Mouse (Mus musculus) spleen, adult 2 months (tissue): ENCODE data around the gene Ehbp1. TPM values are rescaled to one million over a fixed set of nuclear protein-coding genes. Genes with fewer than 3 reads are reported as not detected.

Experiments
- DNase-seq, 2 experiments: peaks; one replicate each; pipeline versions ENCODE4 v3.0.0 to v3.0.0-alpha.2; 2012 to 2021; ENCODE audit warnings: low spot score in 2 of 2, low read depth in 1 of 2
- H3K27ac ChIP-seq: fragments of 200-500 bp; 2 replicates; pipeline ENCODE4 v1.5.1; 2012; ENCODE audit warnings: low read length, inconsistent platforms; ENCODE audit not compliant: insufficient read depth
- H3K27me3 ChIP-seq: fragments of 200-500 bp; 2 replicates; pipeline ENCODE4 v1.6.1; 2012; ENCODE audit warnings: mild to moderate bottlenecking, moderate library complexity, low read length, inconsistent platforms; ENCODE audit not compliant: control insufficient read depth, insufficient read depth
- H3K36me3 ChIP-seq: fragments of 200-500 bp; 2 replicates; pipeline ENCODE4 v1.6.1; 2012; ENCODE audit warnings: mild to moderate bottlenecking, low read length, inconsistent platforms; ENCODE audit not compliant: control insufficient read depth, insufficient read depth
- H3K4me1 ChIP-seq: fragments of 200-500 bp; 2 replicates; pipeline ENCODE4 v1.6.1; 2011; ENCODE audit warnings: inconsistent platforms; ENCODE audit not compliant: control insufficient read depth, insufficient read depth, insufficient read length
- H3K4me3 ChIP-seq: fragments of 200-500 bp; 2 replicates; pipeline ENCODE4 v1.5.1; 2011; ENCODE audit warnings: mild to moderate bottlenecking, inconsistent platforms; ENCODE audit not compliant: insufficient read depth, insufficient read length; ENCODE audit errors: extremely low read depth
- CTCF ChIP-seq: fragments of 200-500 bp; IDR thresholded peaks from 2 replicates; pipeline ENCODE4 v1.5.1; 2011; ENCODE audit warnings: mild to moderate bottlenecking, inconsistent platforms; ENCODE audit not compliant: insufficient read depth, insufficient read length, insufficient replicate concordance; ENCODE audit errors: extremely low read depth
- POLR2A ChIP-seq: fragments of 200-500 bp; IDR thresholded peaks from 2 replicates; pipeline ENCODE4 v1.6.1; 2011; ENCODE audit warnings: low read depth, low read length, inconsistent platforms
- WGBS: fragments of 180-500 bp; shearing (Covaris S2); methylation state at CpG from one replicate; pipeline ENCODE4 v1.1.7; 2018; 5-methylcytosine and 5-hydroxymethylcytosine counted together
- polyA plus RNA-seq: library from polyadenylated mRNA; depleted of rRNA; stranded (reverse); fragments of >200 nt; gene quantifications from 2 replicates; pipeline ENCODE4 v1.2.3, GENCODE M21; 2012

Ehbp1 gene
- polyA plus RNA-seq, 1 experiment: 0.36 TPM

- no peaks in the 10 kb centered on the region for H3K36me3 ChIP-seq
- H3K27ac ChIP-seq: no peak overlapping the region
- no peak for DNase-seq
- WGBS: 6% methylated on average over 10 of the region's 10 CpGs
- no peak overlapping the region for H3K4me3 ChIP-seq
- no peak for TF ChIP-seq CTCF
- no peak for TF ChIP-seq POLR2A
- peaks cover 3% of the 10 kb centered on the region; the same call in 1 of the 2 replicates for H3K4me1 ChIP-seq
- peaks cover 19% of the 10 kb centered on the region for H3K27me3 ChIP-seq
Observed at GRCm38 (mm10) chr11:22008129-22008596, 333.9 kb downstream of the Ehbp1 start.

DNA sequence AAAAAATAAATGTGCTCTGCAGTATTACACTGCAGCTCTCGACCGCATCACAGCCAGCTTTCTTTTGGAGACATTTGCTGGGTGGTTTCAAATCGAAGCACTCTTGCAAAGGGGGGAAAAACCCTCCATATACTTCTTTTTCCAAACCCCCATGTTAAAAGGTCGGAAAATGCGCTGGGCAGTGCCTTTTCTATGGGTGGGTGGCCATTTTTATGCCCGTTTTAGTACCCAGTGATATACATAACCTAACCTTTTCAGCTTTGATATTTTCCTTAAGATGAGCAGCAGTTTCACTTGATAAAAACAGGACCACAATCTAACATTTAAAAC lies 334.3 kb downstream of the Ehbp1 start:
- peaks cover 20% of the 10 kb centered on the region for H3K27me3 ChIP-seq
- WGBS: 12% methylated on average over 6 of the region's 6 CpGs

GRCm38 (mm10) chr11:22007088-22007780 lies 334.9 kb downstream of the Ehbp1 start:
- Histone ChIP-seq H3K27ac (no peak overlapping the region), H3K4me3 (no peak overlapping the region), H3K36me3 (no peaks in the 10 kb centered on the region), H3K27me3 (peaks cover 22% of the 10 kb centered on the region), H3K4me1 (peaks cover 3% of the 10 kb centered on the region)
- DNase-seq: no peak
- TF ChIP-seq POLR2A: no peak
- no peak for TF ChIP-seq CTCF
- 26% methylated on average over 20 of the region's 20 CpGs for WGBS

More for the DNA sequence above, 334.3 kb downstream of the Ehbp1 start:
- H3K27ac ChIP-seq: no peak overlapping the region
- H3K4me3 ChIP-seq: no peak overlapping the region
- H3K4me1 ChIP-seq: peaks cover 3% of the 10 kb centered on the region
- no peak for DNase-seq
- no peak for TF ChIP-seq CTCF
- no peak for TF ChIP-seq POLR2A
- no peaks in the 10 kb centered on the region for H3K36me3 ChIP-seq

DNA sequence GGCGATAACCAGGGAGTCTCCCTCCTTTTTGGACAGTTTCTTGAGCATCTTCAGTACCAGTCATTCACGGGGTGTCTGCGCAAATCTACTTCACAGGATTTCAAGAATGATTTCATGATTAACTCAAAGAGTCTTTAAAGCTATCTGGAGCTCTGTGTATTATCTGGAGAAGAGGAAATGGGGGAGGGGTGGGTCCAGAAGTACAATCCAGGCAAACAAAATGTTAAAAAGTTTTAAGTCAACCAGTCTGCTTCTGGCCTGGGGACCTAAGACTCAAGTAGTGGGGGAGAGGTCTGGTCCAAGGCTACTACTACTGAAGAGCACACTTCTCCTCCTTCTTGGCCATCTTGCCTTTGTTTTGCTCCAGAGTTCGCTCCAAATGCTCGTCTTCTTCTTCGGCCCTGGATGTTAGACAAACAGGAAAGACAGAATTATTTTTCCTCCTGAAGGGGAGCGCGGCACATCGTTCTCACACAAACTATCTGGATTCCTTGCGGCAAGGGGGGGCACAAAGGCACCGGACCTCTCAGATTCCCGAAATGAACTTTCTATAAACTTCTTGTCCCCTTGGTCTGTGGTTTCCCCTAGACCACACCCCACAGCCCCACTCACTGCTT lies 335.5 kb downstream of the Ehbp1 start:
- Histone ChIP-seq H3K27ac (no peak overlapping the region), H3K4me3 (no peak overlapping the region), H3K36me3 (no peaks in the 10 kb centered on the region), H3K27me3 (peaks cover 27% of the 10 kb centered on the region), H3K4me1 (peaks cover 8% of the 10 kb centered on the region)
- TF ChIP-seq CTCF: no peak
- TF ChIP-seq POLR2A: no peak
- WGBS: 51% methylated on average over 12 of the region's 12 CpGs
- no peak for DNase-seq

GRCm38 (mm10) chr11:22005281-22005870 lies 336.7 kb downstream of the Ehbp1 start:
- Histone ChIP-seq H3K4me3 (no peak overlapping the region), H3K27me3 (peaks cover 38% of the 10 kb centered on the region), H3K36me3 (no peaks in the 10 kb centered on the region), H3K27ac (no peak overlapping the region), H3K4me1 (peaks cover 8% of the 10 kb centered on the region)
- whole genome bisulfite sequencing: 32% methylated on average over 9 of the region's 9 CpGs
- TF ChIP-seq POLR2A (no peak), CTCF (no peak)
- no peak for DNase-seq

DNA sequence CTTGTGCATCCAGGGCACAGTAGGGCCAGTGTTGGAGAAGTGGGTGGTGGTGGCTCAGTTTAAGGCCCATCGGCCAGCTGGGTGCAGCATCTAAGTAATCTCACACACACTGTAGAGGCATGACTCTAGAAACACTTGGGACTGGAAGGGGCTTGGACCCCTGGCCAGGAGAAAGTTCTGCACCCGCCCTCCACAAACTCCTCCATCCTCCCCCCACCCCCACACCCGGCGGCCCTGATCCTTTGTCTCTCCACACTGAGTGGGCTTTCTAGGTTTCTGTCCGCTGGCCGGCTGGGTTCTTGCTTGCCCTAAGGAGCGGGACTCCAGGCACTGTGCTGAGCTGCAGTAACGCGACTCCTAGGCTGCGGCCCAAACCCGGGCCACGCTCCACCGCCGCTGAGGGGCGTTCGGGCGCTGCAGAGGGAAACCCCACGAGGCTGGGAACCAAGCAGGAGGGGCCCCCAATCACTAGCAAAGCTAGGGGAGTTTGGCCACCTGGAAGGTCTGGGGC lies 337.7 kb downstream of the Ehbp1 start:
- 18% methylated on average over 18 of the region's 18 CpGs for WGBS
- Histone ChIP-seq H3K27ac (no peak overlapping the region), H3K4me3 (no peak overlapping the region), H3K4me1 (peaks cover 8% of the 10 kb centered on the region), H3K27me3 (peaks cover 45% of the 10 kb centered on the region), H3K36me3 (no peaks in the 10 kb centered on the region)
- no peak for DNase-seq
- no peak for TF ChIP-seq POLR2A
- TF ChIP-seq CTCF: no peak
